Mouse (Mus musculus): ENCODE measurements around the gene Fam178b.

Fam178b gene

DNA sequence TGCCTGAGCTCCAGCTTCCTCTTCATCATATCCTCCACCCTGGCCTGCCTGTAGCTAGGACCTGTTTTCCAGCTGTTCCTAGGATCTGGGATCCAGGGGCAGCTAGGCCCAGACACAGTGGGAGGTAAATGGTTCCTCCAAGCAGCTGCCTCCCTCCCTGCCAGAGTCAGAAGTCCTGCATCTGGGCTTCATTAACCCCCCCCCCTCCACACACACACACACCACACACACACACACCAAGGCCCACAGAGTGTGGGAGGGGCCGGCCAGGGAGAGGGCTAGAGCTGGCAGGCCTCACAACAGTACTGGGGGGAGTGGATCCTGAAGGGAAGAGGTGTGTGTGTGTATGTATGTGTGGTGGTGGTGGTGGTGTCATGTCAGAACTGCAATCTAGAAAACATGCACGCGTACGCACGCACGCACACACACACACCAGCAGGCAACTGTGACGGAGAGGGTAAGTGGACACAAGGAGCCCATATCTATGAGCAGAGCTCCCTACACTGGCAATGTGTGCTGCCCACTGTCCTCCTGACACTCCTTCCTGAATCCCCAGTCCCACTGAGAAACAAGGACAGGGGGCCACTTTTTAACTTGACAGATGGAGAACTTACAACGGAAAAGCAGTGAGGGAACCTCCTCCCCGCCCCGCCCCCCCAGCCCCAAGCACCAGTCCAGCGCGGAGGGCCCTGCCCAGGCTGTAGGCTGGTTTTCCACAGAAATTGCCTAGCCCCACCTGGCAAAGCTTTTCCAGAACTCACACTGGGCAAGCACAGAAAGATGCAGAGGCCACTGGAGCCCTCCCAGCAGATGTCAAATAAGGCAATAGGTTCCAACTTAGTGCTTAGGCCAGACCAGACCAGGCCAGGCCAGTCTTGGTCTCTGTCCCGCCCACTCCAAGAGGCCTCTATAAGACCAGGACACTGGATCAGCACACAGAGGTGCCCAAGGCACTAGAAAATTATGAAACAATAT lies 94.2 kb downstream of the Fam178b start:
- no peak for DNase-seq (ENCODE audit: low spot score)

DNA sequence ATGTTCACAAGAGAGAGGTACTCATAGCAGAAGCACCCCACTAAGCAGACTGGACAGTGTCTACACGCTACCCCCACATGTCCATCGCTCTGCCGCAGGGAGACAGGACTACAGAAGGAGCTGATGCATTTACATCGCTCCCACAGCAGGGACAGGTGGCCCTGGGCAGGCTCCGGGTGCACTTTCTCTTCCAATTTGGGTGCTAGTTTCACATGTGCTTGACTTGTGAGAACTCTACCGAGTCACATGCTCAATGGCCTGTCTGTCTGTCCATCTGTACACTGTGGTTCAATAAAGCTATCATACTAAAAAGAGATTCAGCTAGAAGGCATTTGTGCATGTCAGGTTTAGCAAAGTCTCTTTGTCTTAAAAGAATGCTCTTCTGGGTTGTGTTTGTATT lies 95.1 kb downstream of the Fam178b start:
- DNase-seq (ENCODE audit: low spot score), result no peak

DNA sequence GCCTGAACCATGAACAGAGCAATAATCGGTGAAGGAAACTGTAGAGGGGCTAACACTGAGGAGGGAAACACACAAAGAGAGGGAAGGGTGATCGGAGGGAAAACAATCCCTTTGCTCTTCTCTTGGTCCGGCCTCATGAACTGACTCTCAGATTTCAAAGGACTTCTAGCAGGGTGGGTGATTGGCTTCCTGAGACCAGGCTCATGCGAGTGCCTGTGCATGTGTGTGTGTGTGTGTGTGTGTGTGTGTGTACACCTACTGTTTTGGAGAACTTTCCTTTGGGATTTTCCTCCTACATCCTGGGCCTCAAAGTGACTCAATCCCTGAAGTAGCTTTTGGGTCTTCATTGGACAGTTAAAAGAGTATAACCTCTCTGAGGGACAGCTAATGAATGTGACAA lies 96.7 kb downstream of the Fam178b start:
- DNase-seq (ENCODE audit: low spot score), result no peak

DNA sequence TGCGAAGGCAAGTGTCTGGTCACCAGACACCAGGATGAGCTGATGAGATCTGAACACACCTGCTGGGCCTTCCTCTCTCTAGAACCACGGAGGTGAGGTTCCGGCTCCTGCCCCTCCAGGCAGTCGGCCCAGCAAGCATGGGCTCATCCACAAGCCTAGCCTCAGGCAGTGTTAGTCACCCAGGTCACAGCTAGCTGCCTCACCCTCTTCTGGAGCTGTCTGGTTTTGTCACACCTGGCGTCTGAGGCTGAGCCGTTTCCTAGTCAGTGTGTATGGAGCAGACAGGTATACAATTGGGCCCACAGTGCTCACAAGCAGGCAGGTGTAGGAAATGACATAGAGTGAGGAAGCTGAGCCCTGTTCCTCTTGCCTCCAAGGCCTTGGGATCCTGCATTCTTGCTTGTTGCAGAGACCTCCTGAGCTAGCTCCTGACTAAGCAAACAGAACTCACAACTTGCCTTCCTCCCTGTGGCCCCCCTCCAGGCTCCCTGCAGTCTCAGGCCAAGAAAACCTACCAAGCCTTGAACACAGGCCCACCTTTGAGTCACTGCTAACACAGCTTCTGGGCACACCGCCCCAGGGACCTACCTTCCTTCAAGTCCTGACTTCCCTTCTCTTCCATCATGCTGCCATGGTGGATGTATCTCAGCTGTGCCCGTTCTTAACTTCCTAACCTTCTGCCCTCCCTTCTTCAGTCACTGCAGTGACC lies 99.4 kb downstream of the Fam178b start:
- no peak for DNase-seq (ENCODE audit: low spot score)

DNA sequence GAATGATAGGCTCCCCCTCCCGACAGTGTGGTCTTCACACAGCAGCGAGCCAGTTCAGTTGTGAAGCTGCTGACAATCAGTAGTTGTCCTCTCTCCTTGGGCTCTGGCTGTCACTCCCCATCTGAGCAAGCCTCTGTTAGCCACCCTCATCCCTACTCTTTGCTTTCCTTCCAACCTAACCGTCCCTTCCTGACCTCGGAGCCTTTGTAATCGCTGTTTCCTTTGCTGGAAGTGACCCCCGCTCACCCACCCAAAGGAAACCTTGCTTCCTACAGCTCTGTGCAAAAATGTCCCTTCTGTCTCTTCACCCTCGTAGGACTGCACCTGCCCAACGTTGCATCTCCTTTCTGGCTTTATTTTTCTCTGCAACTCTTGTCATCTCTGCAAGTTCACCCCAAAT lies 100.8 kb downstream of the Fam178b start:
- no peak for DNase-seq (ENCODE audit: low spot score)

DNA sequence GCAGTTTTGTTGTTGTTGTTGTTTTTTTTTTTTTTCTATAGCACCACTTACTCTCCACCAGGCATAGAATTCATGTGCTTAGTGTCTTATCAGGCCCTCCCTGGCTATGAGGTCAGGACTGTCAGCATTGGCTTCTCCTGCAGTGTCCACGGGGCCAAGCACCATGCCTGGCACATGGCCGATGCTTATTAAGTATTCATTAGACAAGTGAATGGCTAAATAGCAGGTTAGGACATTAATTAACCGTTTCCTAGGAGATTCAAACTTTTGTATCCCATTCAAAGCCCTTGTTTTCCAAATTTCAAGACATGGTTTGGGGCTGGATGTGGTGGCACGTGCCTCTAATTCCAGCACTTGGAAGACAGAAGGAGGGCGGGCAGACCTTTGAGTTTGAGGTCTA lies 101.7 kb downstream of the Fam178b start:
- DNase-seq (ENCODE audit: low spot score), result no peak

DNA sequence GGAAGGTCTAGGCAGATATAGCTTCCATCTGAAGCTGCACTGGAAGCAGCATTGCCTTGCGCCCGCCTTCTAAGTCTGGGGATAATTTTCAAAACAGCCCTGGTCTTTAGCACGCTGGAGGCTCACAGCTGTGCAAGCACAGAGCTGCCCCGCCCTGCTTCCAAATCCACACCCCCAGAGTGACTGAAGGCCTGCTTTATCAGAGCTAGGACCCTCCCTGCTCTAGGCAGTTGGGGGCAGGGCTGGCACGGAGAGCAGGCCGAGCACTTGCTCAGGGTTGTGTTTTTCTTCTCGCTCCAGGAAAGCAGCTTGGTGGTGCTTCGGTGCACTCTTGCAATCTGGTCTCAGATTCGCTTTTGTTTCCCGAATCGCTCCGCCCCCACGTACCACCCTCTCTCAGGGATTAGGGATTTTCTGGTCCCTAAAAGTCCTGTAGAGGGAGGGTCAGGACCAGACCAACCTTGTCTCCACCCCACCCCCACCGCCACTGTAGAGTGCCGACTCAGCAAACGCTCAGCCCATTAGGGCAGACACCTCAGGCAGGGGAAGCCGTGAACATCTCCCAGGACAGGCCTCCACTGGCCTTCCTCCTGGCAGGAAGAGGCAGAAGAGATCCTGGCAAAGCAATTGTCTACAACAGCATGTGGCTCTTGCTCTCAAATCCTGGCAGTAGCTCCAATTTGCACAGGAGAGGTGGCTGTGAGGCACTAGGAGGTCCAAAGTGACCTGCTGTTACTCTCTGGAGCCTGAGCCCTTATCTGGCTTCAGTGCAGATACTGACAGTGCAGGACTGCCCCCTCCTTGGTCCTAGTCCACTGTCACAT lies 102.4 kb downstream of the Fam178b start:
- no peak for DNase-seq (ENCODE audit: low spot score)

DNA sequence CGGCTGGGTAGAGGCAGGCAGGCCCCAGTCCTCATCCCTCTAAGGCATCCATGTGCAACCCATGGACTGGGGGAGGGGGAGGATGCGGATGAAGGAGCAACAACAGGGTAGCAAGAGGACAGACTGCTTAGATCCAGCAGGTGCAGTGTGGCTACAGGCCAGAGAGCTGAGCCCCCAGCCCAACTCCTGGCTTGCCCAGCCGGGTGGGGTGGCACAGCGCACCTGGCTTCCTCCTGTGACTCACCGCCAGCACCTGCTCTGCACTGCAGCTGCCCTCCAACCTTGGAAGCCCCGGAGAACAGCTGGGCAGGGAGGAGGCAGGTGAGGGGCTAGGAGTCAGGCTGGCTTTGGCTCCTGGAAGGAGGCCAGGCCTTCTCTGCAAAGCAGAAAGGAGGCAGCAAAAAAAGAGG lies 103.0 kb downstream of the Fam178b start:
- DNase-seq (ENCODE audit: low spot score), result no peak

DNA sequence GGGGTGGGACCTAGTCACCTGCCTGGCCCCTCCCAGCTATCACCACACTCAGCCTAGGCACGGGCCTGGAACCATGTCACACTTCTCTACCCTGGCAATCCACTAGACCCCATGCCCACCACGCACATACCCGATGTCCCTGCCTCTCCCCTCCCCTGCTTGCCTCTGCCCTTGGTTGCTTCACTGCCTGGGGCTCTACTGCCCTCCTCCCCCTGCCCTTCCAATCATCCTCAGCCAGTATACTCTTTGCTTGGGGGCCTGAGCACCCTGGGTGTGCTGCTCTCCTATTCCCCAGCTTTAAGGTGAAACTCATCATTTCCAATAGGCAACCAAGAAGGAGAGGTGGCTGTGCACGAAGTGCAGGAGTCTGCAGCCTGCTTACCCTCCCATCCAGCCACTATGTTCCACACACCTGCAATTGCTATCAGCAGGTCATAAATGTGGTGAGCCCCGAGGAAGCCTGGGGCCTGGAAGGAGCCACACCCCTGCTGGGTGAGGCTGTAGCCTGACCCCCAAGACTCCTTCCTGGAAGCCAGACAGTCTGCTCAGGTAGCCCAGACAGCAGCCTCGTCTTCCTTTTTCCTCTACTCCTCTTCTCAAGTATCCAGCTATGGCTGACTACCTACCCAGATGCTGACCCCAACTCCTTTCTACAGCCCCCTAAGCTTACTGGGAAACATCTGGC lies 105.8 kb downstream of the Fam178b start:
- DNase-seq (ENCODE audit: low spot score), result no peak

DNA sequence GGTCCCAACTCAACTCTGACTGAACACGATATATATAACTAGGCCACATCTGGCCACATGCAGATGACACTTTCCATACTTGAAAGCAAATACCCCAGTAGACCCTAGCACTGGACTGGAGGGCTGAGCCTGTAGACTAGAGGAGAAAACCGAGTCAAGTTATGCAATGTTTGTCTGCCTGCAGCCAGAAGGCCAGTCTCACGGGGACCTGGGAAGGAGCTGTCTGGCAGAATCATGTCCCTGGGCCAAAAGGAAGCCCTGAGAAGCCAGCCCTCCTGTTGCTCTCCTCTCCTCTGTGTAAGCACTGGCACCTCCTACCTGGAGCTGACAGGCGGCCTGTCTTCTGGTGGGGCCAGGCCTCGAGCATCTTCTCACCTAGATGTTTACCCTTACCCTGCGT lies 107.6 kb downstream of the Fam178b start:
- no peak for DNase-seq (ENCODE audit: low spot score)

DNA sequence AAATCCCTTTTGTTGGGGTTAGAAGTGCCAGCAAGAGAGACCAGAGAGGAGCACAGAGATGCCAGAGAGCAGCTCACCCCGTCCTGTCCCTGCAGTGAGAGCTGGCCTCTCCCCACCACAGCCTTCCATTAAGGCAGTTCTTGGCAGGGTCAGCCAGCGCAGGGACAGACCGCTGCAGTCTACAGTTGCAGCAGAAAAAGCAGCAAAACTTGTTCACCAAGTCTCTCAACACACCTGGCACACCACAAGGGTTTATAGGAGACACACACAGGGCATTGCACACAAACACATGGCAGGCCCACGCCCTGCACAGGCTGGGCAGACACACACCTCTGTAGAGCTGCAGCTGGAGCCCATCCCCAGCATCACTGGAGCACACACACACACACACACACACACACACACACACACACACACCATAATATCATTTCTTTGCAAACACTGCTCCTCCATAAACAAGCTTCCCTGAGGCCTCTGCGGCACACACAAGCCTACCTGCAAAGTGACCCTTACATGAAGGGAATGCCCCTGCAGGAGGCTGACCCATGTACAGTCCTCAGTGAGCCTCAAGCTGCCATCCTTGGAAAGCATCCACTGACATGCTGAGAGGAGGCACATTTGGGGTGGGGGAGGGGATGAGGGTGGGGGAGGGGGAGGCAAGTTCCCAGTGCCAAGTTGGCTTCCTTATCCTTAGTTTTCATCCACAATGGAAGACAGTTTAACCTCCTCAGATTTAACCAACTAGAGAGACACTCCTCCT lies 108.6 kb downstream of the Fam178b start:
- no peak for DNase-seq (ENCODE audit: low spot score)

DNA sequence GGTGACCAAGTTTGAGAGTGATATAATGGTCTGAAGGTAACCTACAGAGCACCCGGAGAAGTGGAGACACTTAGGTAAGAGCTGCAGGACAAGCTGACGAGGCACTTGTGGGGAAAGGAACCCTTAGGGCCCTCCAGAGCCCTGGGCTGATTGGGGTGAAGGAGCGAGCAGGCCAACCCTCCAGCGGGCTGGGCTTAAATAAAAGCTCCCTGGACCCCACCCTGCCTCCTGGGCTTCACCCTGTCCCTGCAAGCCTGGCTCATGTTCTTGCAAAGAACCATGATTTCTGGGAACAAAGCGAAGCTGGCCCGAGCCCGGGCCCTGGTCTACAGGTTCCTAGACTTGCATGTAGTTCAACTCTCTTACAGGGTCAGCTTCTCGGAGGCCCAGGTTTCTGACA lies 109.5 kb downstream of the Fam178b start:
- DNase-seq (ENCODE audit: low spot score), result no peak

DNA sequence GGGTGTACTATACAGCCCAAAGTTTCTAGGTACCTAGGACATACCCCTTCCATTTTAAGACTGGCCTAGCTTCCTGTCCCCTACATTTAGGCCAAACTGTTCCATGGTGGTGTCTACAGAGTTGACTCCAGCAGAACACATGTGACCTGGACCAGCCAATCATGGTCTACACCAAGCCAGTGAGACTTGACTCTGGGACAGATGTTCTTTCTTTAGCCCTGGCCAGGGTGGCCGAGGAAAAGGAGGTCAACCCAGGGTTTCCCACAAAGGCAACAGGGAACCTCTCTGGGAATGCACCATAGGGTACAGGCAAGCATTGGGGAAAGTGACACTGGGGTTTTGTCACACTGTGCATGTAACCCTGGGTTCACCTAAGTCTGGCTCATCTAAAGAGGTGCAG lies 110.3 kb downstream of the Fam178b start:
- DNase-seq (ENCODE audit: low spot score), result no peak

DNA sequence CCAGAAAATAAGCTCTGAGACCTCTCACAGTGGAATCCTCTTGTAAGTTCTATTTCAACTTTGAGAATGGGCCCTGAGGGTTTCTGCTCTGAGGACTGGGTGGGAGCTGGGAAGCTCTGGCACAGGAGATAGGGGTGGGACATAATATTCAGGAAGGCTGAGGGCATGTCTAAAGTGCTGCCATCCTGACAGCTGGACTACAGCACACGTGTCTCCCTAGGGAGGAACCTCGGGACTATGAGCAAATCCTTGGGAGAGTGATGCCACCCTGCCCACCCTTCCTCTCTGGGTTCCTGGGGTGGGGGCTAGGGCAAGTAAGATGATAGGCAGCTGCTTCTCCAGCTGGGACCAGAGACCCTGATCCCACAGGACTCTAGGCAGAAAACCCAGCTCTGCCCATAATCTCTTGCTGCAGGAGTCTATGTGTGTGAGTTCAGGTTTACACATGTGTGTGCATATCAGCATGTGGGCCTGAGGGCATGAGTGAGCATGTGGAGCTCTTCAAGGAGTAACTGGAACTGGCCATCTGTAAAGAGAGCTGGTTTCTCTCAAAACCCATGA lies 110.8 kb downstream of the Fam178b start:
- no peak for DNase-seq (ENCODE audit: low spot score)

DNA sequence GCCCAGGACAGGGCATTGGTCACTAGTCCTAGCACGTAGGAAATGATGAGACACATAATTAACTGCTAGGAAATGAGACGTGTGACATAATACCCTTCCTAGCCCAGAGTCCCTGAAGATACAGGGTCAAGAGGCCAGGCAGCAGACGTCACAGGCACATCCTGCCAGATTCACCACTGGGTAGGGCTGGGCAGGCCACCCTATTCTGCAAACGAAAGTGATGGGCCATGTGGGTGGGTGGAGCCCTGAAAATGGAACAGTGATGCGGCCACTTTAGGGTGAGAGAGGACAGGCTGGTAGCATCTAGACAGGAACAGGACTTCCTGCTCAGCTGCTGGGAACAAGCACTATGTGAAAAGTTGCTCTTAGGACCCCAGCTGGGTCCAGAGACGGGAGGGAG lies 111.4 kb downstream of the Fam178b start:
- DNase-seq (ENCODE audit: low spot score), result no peak

DNA sequence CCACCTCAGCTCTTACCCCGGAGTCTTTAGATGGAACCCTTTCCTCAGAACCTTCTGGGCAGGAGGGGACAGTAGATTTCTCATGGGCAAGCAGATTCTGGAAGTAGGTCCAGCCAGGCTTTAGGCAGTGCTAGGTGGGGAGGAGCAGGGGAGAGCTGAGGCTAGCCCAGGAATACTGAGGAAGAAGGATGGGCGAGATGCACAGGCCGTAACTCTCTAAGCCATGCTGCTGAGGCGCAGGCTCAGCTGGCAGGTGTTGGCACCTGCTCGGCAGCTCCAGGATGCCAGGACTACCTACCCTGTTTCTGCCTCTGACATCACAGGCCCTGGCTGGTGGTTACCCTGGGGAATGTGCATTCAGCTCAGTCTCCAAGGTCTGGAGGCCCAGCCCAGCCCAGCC lies 112.7 kb downstream of the Fam178b start:
- no peak for DNase-seq (ENCODE audit: low spot score)

DNA sequence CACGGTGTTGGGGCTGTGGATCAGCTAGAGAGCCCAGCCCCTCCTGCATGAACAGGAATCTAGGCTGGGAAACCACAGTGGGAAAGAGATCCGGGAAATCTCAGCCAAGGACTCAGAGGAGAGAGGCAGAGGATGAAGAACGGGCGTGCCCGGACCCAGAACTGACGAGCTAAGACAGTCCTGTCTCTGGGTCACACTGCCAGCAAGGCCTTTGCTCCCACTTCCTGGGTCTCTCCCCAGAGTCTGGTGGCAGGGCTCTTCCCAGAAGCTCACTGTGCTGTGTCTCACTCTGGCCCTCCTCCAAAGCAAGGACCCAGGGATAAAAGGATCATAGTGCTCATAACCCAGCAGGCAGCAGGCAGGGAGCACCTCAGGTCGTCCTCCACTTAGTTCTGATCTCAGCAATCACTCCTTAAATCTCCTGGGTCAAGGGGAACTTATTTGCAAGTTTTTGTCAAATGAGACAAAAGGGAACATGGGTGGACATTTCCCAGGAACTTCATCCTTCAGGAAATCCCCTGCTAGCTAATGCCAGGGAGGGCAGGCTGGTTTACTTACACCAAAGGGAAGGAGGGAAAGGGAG lies 113.2 kb downstream of the Fam178b start:
- no peak for DNase-seq (ENCODE audit: low spot score)

DNA sequence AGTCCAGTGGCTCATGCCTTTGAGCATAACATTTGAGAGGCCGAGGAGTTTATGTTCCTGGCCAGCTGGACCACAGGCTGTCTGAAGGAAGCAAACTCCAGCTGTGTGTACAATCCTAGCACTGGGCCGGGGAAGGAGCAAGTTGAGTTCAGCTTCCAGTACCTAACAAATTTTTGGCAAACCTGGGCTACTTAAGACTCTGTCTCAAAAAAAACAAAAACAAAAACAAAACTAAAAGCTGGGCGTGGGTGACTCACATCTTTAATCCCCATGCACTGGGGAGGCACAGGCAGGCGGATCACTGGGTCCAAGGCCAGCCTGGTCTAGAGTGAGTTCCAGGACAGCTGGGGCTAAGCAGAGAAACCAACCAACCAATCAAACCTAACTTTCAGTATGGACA lies 114.2 kb downstream of the Fam178b start:
- DNase-seq (ENCODE audit: low spot score), result no peak

DNA sequence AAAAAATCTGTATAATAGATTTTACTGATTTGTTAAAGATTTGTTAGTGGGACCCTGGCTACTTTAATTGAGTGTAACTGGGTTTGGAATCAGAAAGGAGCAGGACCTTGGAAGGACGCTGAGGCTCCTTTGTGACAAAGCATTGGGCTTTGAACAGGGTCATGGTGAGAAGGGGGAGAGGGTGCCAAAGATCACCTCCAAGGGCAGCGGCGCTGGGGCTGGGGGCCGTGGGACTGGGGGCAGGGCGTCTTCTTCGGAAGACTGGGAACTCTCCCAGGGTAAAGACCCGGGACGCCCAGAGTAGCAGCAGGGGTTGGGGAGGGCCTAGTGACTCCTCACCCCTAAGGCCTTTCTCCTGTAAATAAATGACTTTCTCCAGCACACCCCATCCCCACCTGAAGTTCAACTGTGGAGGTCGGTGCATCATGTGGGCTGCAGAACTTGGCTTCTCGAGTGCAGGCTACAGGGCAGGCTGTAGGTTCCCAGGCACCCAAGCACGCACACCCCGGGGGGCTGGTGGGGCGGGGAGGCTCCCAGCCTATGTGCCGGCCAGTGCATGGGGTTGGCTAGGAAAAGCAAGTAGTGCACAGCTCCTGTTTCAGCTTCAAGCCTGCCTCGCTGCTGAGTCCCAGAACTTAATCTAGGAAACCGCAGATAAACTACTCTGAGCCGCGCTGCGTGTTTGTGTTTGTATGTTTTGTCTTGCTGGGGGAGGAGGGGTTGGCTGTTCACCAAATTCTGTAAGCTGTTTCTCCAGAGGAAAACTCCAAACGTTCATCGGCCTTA lies 115.0 kb downstream of the Fam178b start:
- DNase-seq (ENCODE audit: low spot score), result no peak

DNA sequence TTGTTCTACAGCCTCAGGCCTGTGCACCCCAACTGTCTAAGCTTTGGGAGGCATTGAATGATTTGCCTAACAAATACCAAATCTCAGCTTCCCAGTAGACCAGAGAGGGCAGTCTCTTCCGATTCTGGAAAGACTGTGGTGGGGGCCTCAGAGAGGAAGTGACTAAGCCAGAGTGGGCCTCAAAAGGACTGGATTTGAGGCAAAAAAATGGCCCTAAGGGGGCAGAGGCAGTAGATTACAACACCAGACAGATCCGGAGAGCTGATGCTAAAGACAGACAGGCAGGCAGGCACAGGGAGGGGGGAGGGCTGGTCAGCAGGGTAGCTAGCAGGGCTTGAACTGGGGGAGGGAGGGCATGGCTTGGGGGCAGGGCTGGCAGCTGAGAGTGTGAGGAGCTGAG lies 116.6 kb downstream of the Fam178b start:
- no peak for DNase-seq (ENCODE audit: low spot score)

Data from layer of hippocampus, adult 9-10 months (tissue).